Mouse (Mus musculus) stomach, embryonic 16.5 days (tissue): ENCODE measurements around the gene Slc22a4. TPM values are rescaled to one million over a fixed set of nuclear protein-coding genes. Genes with fewer than 3 reads are reported as not detected.

ENCODE experiments used
- polyA plus RNA-seq: library from polyadenylated mRNA; unstranded; fragments of >200 nt; fragmentation: Nextera tagmentation; extraction: Ambion mirVana; gene quantifications from 2 replicates; pipeline ENCODE4 v1.2.1, GENCODE M21; 2015

Gene Slc22a4
- polyA plus RNA-seq, 1 experiment from 2014 or later: 2.7 TPM

Other genes starting within 250 kb of the Slc22a4 start
- 2.0 and 2.4 TPM in 2 replicates for gene Gm12216, start 168.8 kb downstream of the Slc22a4 start, polyA plus RNA-seq
- gene Slc22a5, start 136.4 kb downstream of the Slc22a4 start, polyA plus RNA-seq: 9.4 and 10.7 TPM in 2 replicates
- gene Slc22a21, start 47.8 kb downstream of the Slc22a4 start, polyA plus RNA-seq: 8.9 and 9.2 TPM in 2 replicates
- gene Pdlim4, start 40.9 kb upstream of the Slc22a4 start, polyA plus RNA-seq: 63.7 and 65.9 TPM in 2 replicates
- 78.6 and 86.8 TPM in 2 replicates for gene P4ha2, start 72.0 kb upstream of the Slc22a4 start, polyA plus RNA-seq
- not detected in 2 replicates for gene Csf2, start 221.6 kb upstream of the Slc22a4 start, polyA plus RNA-seq
- gene Il3, start 239.2 kb upstream of the Slc22a4 start, polyA plus RNA-seq: not detected in 2 replicates